Mouse (Mus musculus) embryonic facial prominence, embryonic 14.5 days (tissue): ENCODE results near the gene Chd2. TPM values are rescaled to one million over a fixed set of nuclear protein-coding genes. Genes with fewer than 3 reads are reported as not detected.
"Not testable (repeated sequence)": the region's sequence is repeated elsewhere in the genome, so short reads cannot be mapped to it uniquely, and the experiment has no call there.

ENCODE experiments used
- ATAC-seq: fragments of 200-750 bp; cut with Nextera tagmentation; 2 replicates; pipeline ENCODE4 v1.8.0; 2017; ENCODE audit warnings: low read depth, moderate number of reproducible peaks, moderate TSS enrichment
- DNase-seq: peaks from one replicate; pipeline ENCODE4 v3.0.0-alpha.2; 2015; ENCODE audit warnings: low spot score
- H3K27ac ChIP-seq: fragments of 300-500 bp; sonication (generic); replicated peaks from 2 replicates; pipeline ENCODE4 v1.5.1; 2014; ENCODE audit warnings: low read depth, mild to moderate bottlenecking, low read length, moderate library complexity
- H3K27me3 ChIP-seq: fragments of 300-500 bp; sonication (generic); replicated peaks from 2 replicates; pipeline ENCODE4 v1.6.1; 2014; ENCODE audit warnings: low read length; ENCODE audit not compliant: control insufficient read depth, insufficient read depth
- H3K36me3 ChIP-seq: fragments of 300-500 bp; sonication (generic); 2 replicates; pipeline ENCODE4 v1.6.1; 2014; ENCODE audit warnings: low read length, mixed read lengths; ENCODE audit not compliant: control insufficient read depth, insufficient read depth
- H3K4me1 ChIP-seq: fragments of 300-500 bp; sonication (generic); 2 replicates; pipeline ENCODE4 v1.6.1; 2014; ENCODE audit warnings: antibody characterized with exemption, low read length; ENCODE audit not compliant: control insufficient read depth, insufficient read depth
- H3K4me2 ChIP-seq: fragments of 300-500 bp; sonication (generic); 2 replicates; pipeline ENCODE4 v1.6.1; 2014; ENCODE audit warnings: low read depth, mild to moderate bottlenecking, low read length, moderate library complexity, mixed read lengths
- H3K4me3 ChIP-seq: fragments of 300-500 bp; sonication (generic); 2 replicates; pipeline ENCODE4 v1.5.1; 2014; ENCODE audit warnings: low read depth, mild to moderate bottlenecking, low read length
- H3K9ac ChIP-seq: fragments of 300-500 bp; sonication (generic); 2 replicates; pipeline ENCODE4 v1.6.1; 2014; ENCODE audit warnings: low read depth, mild to moderate bottlenecking, low read length, moderate library complexity, mixed read lengths
- H3K9me3 ChIP-seq: fragments of 300-500 bp; sonication (generic); 2 replicates; pipeline ENCODE4 v1.6.1; 2016; ENCODE audit warnings: low read length; ENCODE audit not compliant: control insufficient read depth
- WGBS: fragments of 180-500 bp; shearing (Covaris S2); extraction: QIAGEN DNeasy Blood & Tissue Kit; methylation state at CpG from one replicate; pipeline ENCODE4 v1.1.7; 2014; 5-methylcytosine and 5-hydroxymethylcytosine counted together
- polyA plus RNA-seq: library from polyadenylated mRNA; unstranded; fragments of >200 nt; fragmentation: Nextera tagmentation; extraction: Ambion mirVana; gene quantifications from 2 replicates; pipeline ENCODE4 v1.2.1, GENCODE M21; 2014

Chd2 gene
- polyA plus RNA-seq, 1 experiment from 2014 or later, result 39.5 TPM

DNA sequence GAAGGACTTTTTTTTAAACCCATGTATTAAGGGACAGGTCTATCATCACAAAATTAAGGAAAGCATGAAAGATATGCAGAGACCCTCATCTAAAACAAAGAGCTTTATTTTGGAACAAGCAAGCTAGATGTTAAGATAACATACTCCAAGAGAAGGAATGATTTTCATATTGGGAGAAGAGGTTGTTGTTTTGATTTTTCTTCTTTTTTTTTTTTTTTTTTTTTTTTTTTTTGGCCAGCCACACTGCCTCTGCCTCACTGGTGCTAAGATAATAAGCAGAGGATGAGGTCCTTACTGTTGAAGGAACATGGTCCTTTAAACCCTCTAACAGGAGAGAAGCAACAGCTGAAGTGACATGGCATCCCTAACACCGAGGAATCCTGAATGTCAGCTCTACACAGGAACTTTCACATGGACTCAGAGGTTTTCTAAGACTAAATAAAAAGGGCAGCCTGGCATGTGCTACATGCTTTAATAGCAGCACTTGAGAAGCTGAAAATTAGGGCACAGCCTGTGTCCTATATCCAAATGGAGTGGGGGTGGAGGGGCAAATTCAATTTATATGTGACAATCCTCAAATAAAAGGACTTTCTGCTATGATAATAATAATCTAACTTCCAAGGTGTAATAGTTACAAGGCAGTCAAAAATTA is 17.9 kb downstream of the Chd2 start:
- H3K4me1 ChIP-seq, result peaks cover 8% of the 10 kb centered on the region; the same call in 1 of the 2 replicates
- H3K27me3 ChIP-seq, result no peaks in the 10 kb centered on the region
- H3K4me2 ChIP-seq, result no peak overlapping the region
- no peak overlapping the region for H3K4me3 ChIP-seq
- H3K36me3 ChIP-seq, result peaks cover 53% of the 10 kb centered on the region
- no peaks in the 10 kb centered on the region for H3K9me3 ChIP-seq
- DNase-seq (no peak), ATAC-seq (no peak)
- 73% methylated on average over 1 of the region's 1 CpGs for WGBS
- peak overlapping the region; percentile 75 for H3K27ac ChIP-seq
- no peak overlapping the region for H3K9ac ChIP-seq

DNA sequence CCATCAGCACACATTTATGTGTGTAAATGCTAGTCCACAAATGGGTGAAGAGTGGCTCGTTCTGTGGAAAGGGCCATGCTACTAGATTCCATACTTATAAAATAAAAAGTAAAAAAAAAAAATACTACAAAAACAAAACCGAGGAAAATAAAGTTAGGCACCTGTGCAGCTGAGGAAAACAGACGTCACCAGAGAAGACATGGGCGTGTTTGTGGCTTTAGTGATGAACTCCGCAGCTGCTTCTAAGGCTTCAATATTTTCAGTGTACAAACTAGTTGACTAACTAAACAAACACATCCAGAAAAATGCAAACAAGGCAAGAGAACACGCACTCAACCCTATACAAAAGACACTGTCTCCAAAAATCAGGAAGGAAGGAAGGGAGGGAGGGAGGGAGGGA is 18.4 kb downstream of the Chd2 start:
- whole genome bisulfite sequencing, result 80% methylated on average over 6 of the region's 6 CpGs
- peaks cover 8% of the 10 kb centered on the region; the same call in 1 of the 2 replicates for H3K4me1 ChIP-seq
- H3K27me3 ChIP-seq, result no peaks in the 10 kb centered on the region
- ATAC-seq, result no peak
- no peak overlapping the region for H3K4me3 ChIP-seq
- DNase-seq, result no peak
- H3K9ac ChIP-seq, result no peak overlapping the region
- H3K36me3 ChIP-seq, result peaks cover 54% of the 10 kb centered on the region
- no peak overlapping the region for H3K4me2 ChIP-seq
- no peaks in the 10 kb centered on the region for H3K9me3 ChIP-seq
- no peak overlapping the region for H3K27ac ChIP-seq

DNA sequence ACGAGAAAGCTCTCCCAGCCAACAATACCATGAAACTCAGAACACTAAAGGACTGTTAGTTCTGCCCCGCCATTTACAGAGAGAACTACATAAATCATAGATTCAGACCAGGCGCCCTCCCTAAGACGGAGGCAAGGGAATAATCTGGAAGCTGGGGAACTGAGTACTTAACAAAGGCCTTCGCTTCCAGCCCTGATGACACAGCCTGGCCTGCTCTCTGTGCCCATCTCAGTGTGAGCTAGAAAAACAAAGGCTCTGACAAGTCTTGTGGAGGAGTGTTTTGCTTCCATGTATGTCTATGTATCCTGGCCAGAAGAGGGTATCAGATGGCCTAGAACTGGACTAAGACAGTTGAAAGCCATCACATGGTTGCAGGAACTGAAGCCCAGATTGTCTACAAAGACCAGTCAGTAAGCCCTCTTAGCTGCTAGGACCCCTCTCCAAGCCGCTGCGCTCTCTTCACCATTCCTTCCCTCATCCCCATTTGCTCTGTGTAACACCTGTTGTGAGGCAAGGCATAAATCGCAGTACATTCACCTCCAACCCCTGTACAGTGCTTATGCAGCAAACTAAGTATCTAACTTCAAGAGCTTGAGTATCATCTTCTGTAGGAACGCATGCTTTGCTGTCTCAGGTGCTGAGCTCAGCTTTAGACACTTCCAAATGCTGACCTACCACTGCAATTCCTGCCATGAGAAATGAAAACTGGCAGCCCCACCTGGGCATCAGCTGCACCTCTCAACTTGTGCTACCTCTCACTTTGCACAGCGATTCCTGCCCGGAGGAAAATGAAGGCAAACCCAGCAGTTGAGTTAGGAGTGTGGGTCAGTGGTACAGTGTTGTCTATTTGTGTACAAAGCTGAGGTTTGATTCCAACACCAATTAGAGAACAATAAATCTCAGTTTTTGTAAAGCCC is 20.1 kb downstream of the Chd2 start:
- H3K36me3 ChIP-seq, result peaks cover 59% of the 10 kb centered on the region
- WGBS, result 87% methylated on average over 11 of the region's 11 CpGs
- H3K4me3 ChIP-seq, result no peak overlapping the region
- no peak overlapping the region for H3K9ac ChIP-seq
- H3K4me2 ChIP-seq, result no peak overlapping the region
- ATAC-seq (no peak), DNase-seq (no peak)
- H3K4me1 ChIP-seq, result peaks cover 8% of the 10 kb centered on the region; the same call in 1 of the 2 replicates
- no peaks in the 10 kb centered on the region for H3K9me3 ChIP-seq
- peak overlapping the region; percentile 17; the same call in 1 of the 2 replicates for H3K27ac ChIP-seq
- H3K27me3 ChIP-seq, result no peaks in the 10 kb centered on the region

DNA sequence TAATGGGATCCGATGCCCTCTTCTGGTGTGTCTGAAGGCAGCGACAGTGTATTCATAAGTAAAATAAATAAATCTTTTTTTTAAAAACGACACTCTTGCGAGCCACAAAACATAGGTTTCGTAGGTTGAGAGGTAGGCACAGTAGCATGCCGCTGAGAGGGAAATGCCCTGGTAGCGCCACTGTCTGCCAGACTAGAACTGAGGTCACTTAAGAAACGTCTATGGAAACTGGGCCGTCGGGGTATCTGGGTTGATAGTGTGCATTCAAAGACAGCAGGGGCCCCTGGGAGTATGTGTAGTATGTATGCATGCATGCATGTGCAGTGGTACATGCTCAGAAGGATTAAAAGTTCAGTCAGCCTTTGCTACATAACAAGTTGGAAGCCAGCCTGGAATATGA is 21.4 kb downstream of the Chd2 start:
- DNase-seq (no peak), ATAC-seq (no peak)
- WGBS, result 87% methylated on average over 10 of the region's 10 CpGs
- H3K27ac ChIP-seq, result no peak overlapping the region
- no peaks in the 10 kb centered on the region for H3K9me3 ChIP-seq
- no peak overlapping the region for H3K9ac ChIP-seq
- no peaks in the 10 kb centered on the region for H3K27me3 ChIP-seq
- H3K4me3 ChIP-seq, result no peak overlapping the region
- H3K4me1 ChIP-seq, result peaks cover 8% of the 10 kb centered on the region; the same call in 1 of the 2 replicates
- H3K36me3 ChIP-seq, result peaks cover 72% of the 10 kb centered on the region
- H3K4me2 ChIP-seq, result no peak overlapping the region

DNA sequence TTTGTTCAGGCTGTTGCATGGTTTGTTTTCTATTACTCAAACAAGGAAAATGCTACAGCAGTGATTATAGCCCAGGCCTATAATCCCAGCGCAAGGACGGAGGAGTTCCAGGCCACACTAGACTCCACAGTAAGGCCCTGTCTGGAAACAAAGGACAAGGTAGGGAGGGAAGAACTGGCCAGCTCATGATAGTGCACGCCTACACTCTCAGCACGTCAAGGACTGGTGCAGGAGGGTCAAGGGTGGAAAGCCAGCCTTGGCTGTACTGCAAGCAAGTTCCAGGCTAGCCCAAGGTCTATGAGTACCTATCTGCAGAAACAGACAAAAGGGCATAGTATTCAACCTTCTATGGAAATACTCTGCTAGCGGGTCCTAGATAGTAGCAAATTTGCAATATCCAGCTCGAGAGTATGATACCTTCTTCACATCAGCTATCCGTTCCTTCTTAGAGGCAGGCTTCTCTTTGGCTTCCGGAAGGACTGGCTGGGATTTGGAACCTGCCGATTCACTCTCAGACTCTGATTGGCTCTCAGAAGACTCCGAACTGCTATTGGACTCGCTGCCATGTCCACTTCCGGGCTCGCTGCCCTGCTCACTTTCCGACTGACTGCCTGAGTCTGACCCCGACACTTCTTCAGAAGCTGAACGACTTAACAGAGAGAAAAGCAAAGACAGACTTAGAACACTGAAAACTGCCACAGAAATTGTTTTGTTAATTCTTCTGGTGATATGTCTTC is 22.4 kb downstream of the Chd2 start:
- peaks cover 3% of the 10 kb centered on the region; the same call in 1 of the 2 replicates for H3K4me1 ChIP-seq
- H3K9me3 ChIP-seq, result no peaks in the 10 kb centered on the region
- ATAC-seq (no peak), DNase-seq (no peak)
- H3K27me3 ChIP-seq, result no peaks in the 10 kb centered on the region
- H3K9ac ChIP-seq, result no peak overlapping the region
- H3K27ac ChIP-seq, result no peak overlapping the region
- H3K36me3 ChIP-seq, result peaks cover 74% of the 10 kb centered on the region
- H3K4me3 ChIP-seq, result no peak overlapping the region
- no peak overlapping the region for H3K4me2 ChIP-seq
- 92% methylated on average over 16 of the region's 16 CpGs for WGBS

DNA sequence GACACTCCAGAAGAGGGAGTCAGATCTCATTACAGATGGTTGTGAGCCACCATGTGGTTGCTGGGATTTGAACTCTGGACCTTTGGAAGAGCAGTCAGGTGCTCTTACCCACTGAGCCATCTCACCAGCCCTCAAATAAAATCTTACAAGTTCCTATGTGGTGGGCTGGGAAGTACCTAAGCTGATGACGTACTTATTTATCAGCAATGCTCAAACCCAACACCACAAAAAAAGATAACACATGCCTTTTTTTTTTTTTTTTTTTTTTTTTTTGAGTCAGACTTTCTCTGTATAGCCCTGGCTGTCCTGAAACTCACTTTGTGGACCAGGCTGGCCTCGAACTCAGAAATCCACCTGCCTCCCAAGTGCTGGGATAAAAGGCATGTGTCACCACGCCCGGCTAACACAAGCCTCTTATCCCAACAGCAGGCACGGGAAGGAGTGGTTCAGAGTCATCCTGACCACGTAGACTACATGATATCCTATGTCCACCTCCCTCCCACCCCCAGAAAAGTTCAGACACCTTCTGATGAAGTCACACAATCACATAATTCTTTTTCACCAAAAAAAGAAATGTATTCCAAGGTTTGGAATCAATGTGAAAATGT is 23.2 kb downstream of the Chd2 start:
- peaks cover 80% of the 10 kb centered on the region for H3K36me3 ChIP-seq
- not testable (repeated sequence) for DNase-seq, H3K27ac ChIP-seq, H3K4me2 ChIP-seq, H3K4me1 ChIP-seq, H3K9ac ChIP-seq, H3K4me3 ChIP-seq, ATAC-seq, H3K9me3 ChIP-seq, H3K27me3 ChIP-seq
- WGBS, result 86% methylated on average over 6 of the region's 6 CpGs

GRCm38 (mm10) chr7:73517432-73518054 is 24.1 kb downstream of the Chd2 start:
- 61% methylated on average over 1 of the region's 1 CpGs for WGBS
- ATAC-seq (no peak), DNase-seq (no peak)
- Histone ChIP-seq H3K4me2 (no peak overlapping the region), H3K9ac (no peak overlapping the region), H3K36me3 (peaks cover 87% of the 10 kb centered on the region), H3K9me3 (no peaks in the 10 kb centered on the region), H3K4me1 (peaks cover 3% of the 10 kb centered on the region; the same call in 1 of the 2 replicates), H3K4me3 (no peak overlapping the region), H3K27me3 (no peaks in the 10 kb centered on the region), H3K27ac (no peak overlapping the region)

DNA sequence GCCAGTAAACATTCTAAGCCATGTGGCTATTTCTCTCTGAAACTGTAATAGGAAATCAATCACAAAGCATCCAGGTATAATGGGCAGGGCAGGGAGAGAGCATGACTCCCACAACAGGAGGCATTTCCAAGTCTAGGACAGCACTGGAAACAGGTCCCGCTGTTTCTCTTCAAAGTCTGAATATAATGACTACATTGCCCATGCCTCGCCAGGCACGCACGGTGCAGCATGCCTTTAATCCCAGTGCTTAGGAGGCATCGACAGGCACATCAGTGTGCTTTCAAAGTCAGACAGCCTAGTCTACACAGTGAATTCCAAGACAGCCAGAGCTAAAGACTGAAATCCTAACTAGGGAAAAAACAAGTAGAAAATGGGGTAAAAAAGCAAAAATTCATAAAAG is 24.8 kb downstream of the Chd2 start:
- 83% methylated on average over 5 of the region's 5 CpGs for WGBS
- Histone ChIP-seq H3K36me3 (peaks cover 89% of the 10 kb centered on the region), H3K4me2 (no peak overlapping the region), H3K27me3 (no peaks in the 10 kb centered on the region), H3K4me3 (no peak overlapping the region), H3K27ac (no peak overlapping the region), H3K9ac (no peak overlapping the region), H3K9me3 (no peaks in the 10 kb centered on the region), H3K4me1 (peaks cover 3% of the 10 kb centered on the region; the same call in 1 of the 2 replicates)
- DNase-seq (no peak), ATAC-seq (no peak; the same call in 1 of the 2 replicates)
